Mouse (Mus musculus): ENCODE measurements around the gene Kcnn1.

DNA sequence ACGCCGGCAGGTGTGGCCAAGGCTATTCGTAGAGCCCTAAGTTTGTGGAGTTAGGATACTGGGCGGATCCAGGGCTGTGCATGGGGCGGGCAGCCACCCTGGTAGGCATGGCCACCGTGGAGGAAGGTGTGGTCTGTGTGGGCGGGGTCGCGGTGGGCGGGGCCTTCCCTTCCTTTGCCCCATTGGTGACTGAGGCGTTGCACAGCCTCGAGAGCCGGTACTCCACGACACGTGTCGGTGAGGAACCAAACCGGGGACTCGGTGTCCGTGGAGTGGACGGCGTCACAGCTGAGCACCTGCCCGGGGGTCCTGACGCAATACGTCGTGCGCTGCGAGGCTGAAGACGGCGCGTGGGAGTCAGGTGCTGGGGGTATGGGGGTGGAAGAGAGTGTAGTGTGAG lies 46.4 kb downstream of the Kcnn1 start:
- TF ChIP-seq CTCF (IDR thresholded peaks at IDR 0.05; ENCODE audit: low read depth, low read length) (no peak), POLR2A (IDR thresholded peaks at IDR 0.05; ENCODE audit: insufficient read depth, low read length) (no peak), EP300 (IDR thresholded peaks at IDR 0.05; ENCODE audit: insufficient read depth, low read depth, low read length) (no peak)
